Mouse (Mus musculus) CH12.LX (cell line): ENCODE measurements around the gene Adcy10. TPM values are rescaled to one million over a fixed set of nuclear protein-coding genes. Genes with fewer than 3 reads are reported as not detected.

Experiments used
- DNase-seq: peaks from one replicate; pipeline ENCODE4 v3.0.0-alpha.2; 2013; ENCODE audit errors: extremely low read depth
- H3K27ac ChIP-seq: 2 replicates; pipeline ENCODE4 v1.5.1; 2012; ENCODE audit warnings: low read depth, mild to moderate bottlenecking, control low read depth, moderate library complexity; ENCODE audit not compliant: insufficient read depth
- H3K27me3 ChIP-seq: replicated peaks from 2 replicates; pipeline ENCODE3; 2012; ENCODE audit warnings: inconsistent platforms
- H3K36me3 ChIP-seq, 2 experiments: replicated peaks in 1 of 2; 2 replicates each; pipeline versions ENCODE3 to v1.6.1; 2012; ENCODE audit warnings: inconsistent platforms in 1 of 2, low read length in 1 of 2, mild to moderate bottlenecking in 1 of 2, mixed read lengths in 1 of 2, moderate library complexity in 1 of 2; ENCODE audit not compliant: control insufficient read depth in 1 of 2, insufficient read depth in 1 of 2
- H3K4me1 ChIP-seq, 2 experiments: 2 replicates each; pipeline ENCODE4 v1.6.1; 2012; ENCODE audit warnings: inconsistent platforms in 1 of 2, moderate library complexity in 1 of 2; ENCODE audit not compliant: insufficient read depth in 2 of 2, control insufficient read depth in 1 of 2
- H3K4me2 ChIP-seq: 2 replicates; pipeline ENCODE4 v1.6.1; 2012; ENCODE audit warnings: low read depth, mild to moderate bottlenecking, control low read depth; ENCODE audit not compliant: poor library complexity, insufficient read depth, severe bottlenecking
- H3K4me3 ChIP-seq, 3 experiments: fragments of 150-350 bp in 1 of 3; sonication (generic) in 1 of 3; replicated peaks in 1 of 3; 2 replicates each; pipeline versions ENCODE3 to v1.5.1; 2011 to 2012; ENCODE audit warnings: low read depth in 2 of 3, low read length in 2 of 3, mild to moderate bottlenecking in 2 of 3, moderate library complexity in 2 of 3, control low read depth in 1 of 3, improper control_type of control experiment in 1 of 3, inconsistent platforms in 1 of 3, mixed read lengths in 1 of 3; ENCODE audit not compliant: poor library complexity in 1 of 3
- H3K79me2 ChIP-seq: replicated peaks from 2 replicates; pipeline ENCODE4 v1.6.1; 2012; ENCODE audit warnings: mild to moderate bottlenecking, moderate library complexity; ENCODE audit not compliant: control insufficient read depth, poor library complexity, insufficient read depth, severe bottlenecking; ENCODE audit errors: extremely low read depth
- H3K9ac ChIP-seq: 2 replicates; pipeline ENCODE4 v1.6.1; 2012; ENCODE audit warnings: low read depth, mild to moderate bottlenecking, control low read depth, moderate library complexity; ENCODE audit not compliant: insufficient read depth
- H3K9me3 ChIP-seq: replicated peaks from 2 replicates; pipeline ENCODE3; 2012; ENCODE audit warnings: low read length, inconsistent platforms, mixed read lengths
- BHLHE40 ChIP-seq: IDR thresholded peaks from 2 replicates; pipeline ENCODE4 v1.6.1; 2011; ENCODE audit warnings: mild to moderate bottlenecking, low read depth, low read length, improper control_type of control experiment
- CTCF ChIP-seq, 2 experiments: IDR thresholded peaks in 1 of 2; conservative IDR thresholded peaks in 1 of 2; 2 replicates each; pipeline ENCODE4 v1.5.1; 2011 to 2012; ENCODE audit warnings: low read depth in 2 of 2, low read length in 2 of 2, improper control_type of control experiment in 1 of 2, inconsistent platforms in 1 of 2, mild to moderate bottlenecking in 1 of 2, moderate library complexity in 1 of 2
- ELF1 ChIP-seq: IDR thresholded peaks from 2 replicates; pipeline ENCODE4 v1.6.1; 2014; ENCODE audit warnings: low read depth, mild to moderate bottlenecking, inconsistent platforms, low read length, improper control_type of control experiment
- EP300 ChIP-seq: IDR thresholded peaks from 2 replicates; pipeline ENCODE4 v1.6.1; 2011; ENCODE audit warnings: low read length, improper control_type of control experiment
- GABPA ChIP-seq: IDR thresholded peaks from 2 replicates; pipeline ENCODE4 v1.6.1; 2012; ENCODE audit warnings: low read depth, low read length, improper control_type of control experiment, inconsistent platforms; ENCODE audit not compliant: insufficient replicate concordance
- MAFK ChIP-seq: IDR thresholded peaks from 2 replicates; pipeline ENCODE4 v1.6.1; 2011; ENCODE audit warnings: low read length, improper control_type of control experiment; ENCODE audit not compliant: insufficient replicate concordance
- MYC ChIP-seq: IDR thresholded peaks from 2 replicates; pipeline ENCODE4 v1.6.1; 2011; ENCODE audit warnings: low read depth, mild to moderate bottlenecking, improper control_type of control experiment, low read length
- NELFE ChIP-seq: IDR thresholded peaks from 2 replicates; pipeline ENCODE4 v1.6.1; 2011; ENCODE audit warnings: low read depth, low read length, improper control_type of control experiment
- POLR2A ChIP-seq: IDR thresholded peaks from 2 replicates; pipeline ENCODE4 v1.6.1; 2011; ENCODE audit warnings: low read depth, mild to moderate bottlenecking, improper control_type of control experiment, low read length
- RAD21 ChIP-seq: IDR thresholded peaks from 2 replicates; pipeline ENCODE4 v1.6.1; 2011; ENCODE audit warnings: low read depth, mild to moderate bottlenecking, low read length, improper control_type of control experiment, moderate library complexity
- RCOR1 ChIP-seq: conservative IDR thresholded peaks from 2 replicates; pipeline ENCODE4 v1.6.1; 2012; ENCODE audit warnings: low read depth, mild to moderate bottlenecking, inconsistent platforms, low read length, improper control_type of control experiment
- SMC3 ChIP-seq: IDR thresholded peaks from 2 replicates; pipeline ENCODE4 v1.6.1; 2011; ENCODE audit warnings: low read depth, low read length, improper control_type of control experiment
- TBP ChIP-seq: conservative IDR thresholded peaks from 2 replicates; pipeline ENCODE4 v1.6.1; 2011; ENCODE audit warnings: low read depth, low read length, improper control_type of control experiment
- TCF12 ChIP-seq: IDR thresholded peaks from 2 replicates; pipeline ENCODE4 v1.6.1; 2014; ENCODE audit warnings: low read depth, mild to moderate bottlenecking, inconsistent platforms, low read length, improper control_type of control experiment
- UBTF ChIP-seq: IDR thresholded peaks from 2 replicates; pipeline ENCODE4 v1.6.1; 2012; ENCODE audit warnings: low read depth, mild to moderate bottlenecking, inconsistent platforms, low read length, improper control_type of control experiment, moderate library complexity
- ZC3H11A ChIP-seq: IDR thresholded peaks from 2 replicates; pipeline ENCODE4 v1.6.1; 2012; ENCODE audit warnings: low read depth, mild to moderate bottlenecking, inconsistent platforms, low read length, improper control_type of control experiment
- ZMIZ1 ChIP-seq: IDR thresholded peaks from 2 replicates; pipeline ENCODE4 v1.6.1; 2012; ENCODE audit warnings: low read depth, mild to moderate bottlenecking, inconsistent platforms, low read length, improper control_type of control experiment
- ZNF384 ChIP-seq: IDR thresholded peaks from 2 replicates; pipeline ENCODE4 v1.6.1; 2012; ENCODE audit warnings: low read depth, low read length, improper control_type of control experiment, inconsistent platforms
- dilution Hi-C: fragments of 300-500 bp; cut with MboI; formaldehyde crosslinking; loops from 2 replicates; pipeline ENCODE4 v1.14.3; 2020; ENCODE audit warnings: low sequenced_read_pairs; ENCODE audit not compliant: extremely low pct_unique_long_range_greater_than_20kb, extremely low pct_ligation_motif_present
- in situ Hi-C: fragments of 300-500 bp; cut with MboI; formaldehyde crosslinking; loops from 3 replicates; pipeline ENCODE4 v1.14.3; 2019; ENCODE audit warnings: low sequenced_read_pairs, low pct_ligation_motif_present, low pct_unique_long_range_greater_than_20kb, mixed read lengths
- polyA plus RNA-seq: library from polyadenylated mRNA; unstranded; fragments of >175 nt; gene quantifications from 2 replicates; pipeline ENCODE4 v1.2.1, GENCODE M21; 2012; ENCODE audit warnings: low read depth; ENCODE audit not compliant: insufficient read length
- total RNA-seq, 2 experiments: library from RNA; depleted of rRNA; stranded (reverse); fragments of 300-350 nt in 1 of 2; fragments of >200 nt in 1 of 2; gene quantifications; 2 replicates each; pipeline ENCODE4 v1.2.3; 2012 to 2014

Gene Adcy10
- total and polyA plus RNA-seq, 3 experiments, result 0.13 TPM; not detected in 2

DNA sequence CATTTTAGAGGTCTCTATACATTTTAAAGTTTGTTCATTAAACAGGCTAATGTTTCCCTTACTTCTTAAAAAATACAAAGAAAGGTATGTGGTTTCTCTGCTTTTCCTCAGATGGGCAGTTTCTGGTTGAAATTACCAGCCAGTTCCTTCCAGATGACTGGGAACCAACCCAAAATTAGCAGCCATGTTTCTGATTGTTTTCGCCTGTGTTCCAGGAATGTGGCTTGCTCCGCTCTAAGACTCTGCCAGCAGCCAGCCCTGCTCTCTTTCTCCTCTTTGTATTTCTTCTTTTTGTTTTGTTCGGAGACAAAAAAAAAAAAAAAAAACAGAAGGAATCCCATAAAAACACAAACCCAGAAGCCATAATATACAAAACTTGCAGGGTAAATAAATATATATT is 13.9 kb downstream of the Adcy10 start:
- in situ Hi-C loops (no loop called here), dilution Hi-C loops (no loop called here)
- Histone ChIP-seq H3K4me2 (no peak overlapping the region), H3K36me3 (no peaks in the 10 kb centered on the region), H3K9me3 (no peaks in the 10 kb centered on the region), H3K9ac (no peak overlapping the region), H3K4me1 (peaks cover 0 to 19% of the 10 kb centered on the region in 2 experiments; a peak in 3 of 4 replicates), H3K4me3 (no peak overlapping the region), H3K79me2 (no peaks in the 10 kb centered on the region), H3K27ac (no peak overlapping the region), H3K27me3 (no peaks in the 10 kb centered on the region)
- no peak for TF ChIP-seq BHLHE40
- no peak for TF ChIP-seq EP300
- no peak for TF ChIP-seq GABPA
- no peak for TF ChIP-seq MYC
- no peak for TF ChIP-seq RCOR1
- no peak for TF ChIP-seq TCF12
- TF ChIP-seq CTCF (conservative IDR thresholded peaks at IDR 0.05 in 1 of 2, IDR thresholded peaks at IDR 0.05 in 1 of 2; ENCODE audit: low read depth in 2 of 2, low read length in 2 of 2), result no peak
- no peak for TF ChIP-seq ELF1
- DNase-seq, result no peak

DNA sequence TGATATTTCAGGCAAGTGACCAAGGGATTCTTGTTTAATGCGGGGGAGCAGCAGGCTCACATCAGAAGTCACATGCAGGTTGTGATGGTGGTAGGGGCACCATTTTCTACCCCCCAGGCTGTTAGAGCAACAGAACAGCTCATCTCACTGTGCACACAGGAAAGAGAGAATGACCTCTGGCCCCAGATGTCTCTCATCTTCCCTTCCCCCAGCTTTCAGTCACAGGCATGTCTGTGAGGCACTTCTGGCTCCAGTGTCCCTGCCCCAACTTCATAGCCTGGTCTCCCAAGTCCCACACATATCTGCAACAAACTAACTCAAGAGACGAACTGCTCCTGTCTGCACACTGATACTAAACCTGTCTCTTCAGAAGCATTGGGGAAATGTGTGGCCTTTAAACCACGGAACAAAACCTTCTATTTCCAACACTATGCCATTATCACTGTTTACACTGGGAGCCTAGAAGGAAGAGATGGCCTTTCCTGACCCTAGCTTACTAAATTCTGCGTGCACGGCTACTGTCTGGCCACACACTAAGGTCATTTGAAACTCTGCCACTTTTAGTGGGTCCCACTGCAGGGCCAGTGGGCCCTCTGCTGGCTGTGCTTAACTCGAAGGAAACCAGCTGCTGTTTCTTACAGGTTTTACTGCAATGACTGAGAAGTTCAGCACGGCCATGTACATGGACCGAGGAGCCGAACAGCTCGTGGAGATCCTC is 18.5 kb downstream of the Adcy10 start:
- Histone ChIP-seq H3K79me2 (no peaks in the 10 kb centered on the region), H3K4me1 (peaks cover 0 to 24% of the 10 kb centered on the region in 2 experiments), H3K9me3 (no peaks in the 10 kb centered on the region), H3K27ac (no peak overlapping the region), H3K4me2 (0 out of 2 replicates have a peak overlapping the region, but pooled peaks have one; percentile 1), H3K36me3 (no peaks in the 10 kb centered on the region), H3K9ac (no peak overlapping the region), H3K4me3 (no peak overlapping the region), H3K27me3 (no peaks in the 10 kb centered on the region)
- peak; percentile 21 for DNase-seq
- dilution Hi-C loops (no loop called here), in situ Hi-C loops (no loop called here)
- TF ChIP-seq SMC3, result peak; percentile 88
- peak; percentile 27; the same call in 1 of the 2 replicates for TF ChIP-seq ZC3H11A
- TF ChIP-seq GABPA, result no peak
- TF ChIP-seq NELFE, result peak; percentile 15; the same call in 1 of the 2 replicates
- no peak for TF ChIP-seq TBP
- no peak for TF ChIP-seq MAFK
- peak; percentile 87 for TF ChIP-seq RAD21
- no peak for TF ChIP-seq ZNF384
- no peak for TF ChIP-seq RCOR1
- TF ChIP-seq UBTF, result no peak
- no peak for TF ChIP-seq ZMIZ1
- peak in 1 of 2 experiments; percentile 89; a peak in 2 of 4 replicates for TF ChIP-seq CTCF (conservative IDR thresholded peaks at IDR 0.05 in 1 of 2, IDR thresholded peaks at IDR 0.05 in 1 of 2; ENCODE audit: low read depth in 2 of 2, low read length in 2 of 2)
- no peak for TF ChIP-seq POLR2A
